Mouse (Mus musculus) stomach, embryonic 14.5 days (tissue): Measurements from ENCODE around the gene Kmt2d. TPM values are rescaled to one million over a fixed set of nuclear protein-coding genes. Genes with fewer than 3 reads are reported as not detected.

Experiments
- ATAC-seq: fragments of 200-750 bp; cut with Nextera tagmentation; 2 replicates; pipeline ENCODE4 v1.8.0; 2017; ENCODE audit warnings: low read depth, moderate TSS enrichment; ENCODE audit not compliant: insufficient number of reproducible peaks, insufficient read depth, low FRiP score
- H3K27ac ChIP-seq: fragments of 300-500 bp; sonication (generic); 2 replicates; pipeline ENCODE4 v1.5.1; 2014; ENCODE audit warnings: mild to moderate bottlenecking, low read length, moderate library complexity, mixed read lengths
- H3K27me3 ChIP-seq: fragments of 300-500 bp; sonication (generic); 2 replicates; pipeline ENCODE4 v1.6.1; 2014; ENCODE audit warnings: low read length, control low read depth, mixed read lengths; ENCODE audit not compliant: control insufficient read depth, insufficient read depth
- H3K36me3 ChIP-seq: fragments of 300-500 bp; sonication (generic); 2 replicates; pipeline ENCODE4 v1.6.1; 2014; ENCODE audit warnings: mild to moderate bottlenecking, control low read depth, low read length, moderate library complexity, mixed read lengths; ENCODE audit not compliant: control insufficient read depth, insufficient read depth
- H3K4me1 ChIP-seq: fragments of 300-500 bp; sonication (generic); 2 replicates; pipeline ENCODE4 v1.6.1; 2014; ENCODE audit warnings: low read length, control low read depth, mixed read lengths; ENCODE audit not compliant: control insufficient read depth, insufficient read depth
- H3K4me2 ChIP-seq: fragments of 300-500 bp; sonication (generic); replicated peaks from 2 replicates; pipeline ENCODE4 v1.6.1; 2014; ENCODE audit warnings: low read depth, low read length, control low read depth
- H3K4me3 ChIP-seq: fragments of 300-500 bp; sonication (generic); 2 replicates; pipeline ENCODE4 v1.5.1; 2014; ENCODE audit warnings: low read depth, low read length, control low read depth
- H3K9ac ChIP-seq: fragments of 300-500 bp; sonication (generic); replicated peaks from 2 replicates; pipeline ENCODE4 v1.6.1; 2014; ENCODE audit warnings: low read depth, mild to moderate bottlenecking, control low read depth, low read length, moderate library complexity, mixed read lengths
- H3K9me3 ChIP-seq: fragments of 300-500 bp; sonication (generic); 2 replicates; pipeline ENCODE4 v1.6.1; 2016; ENCODE audit warnings: low read depth, low read length, control low read depth; ENCODE audit not compliant: control insufficient read depth
- WGBS: fragments of 180-500 bp; shearing (Covaris S2); extraction: QIAGEN DNeasy Blood & Tissue Kit; methylation state at CpG from one replicate; pipeline ENCODE4 v1.1.7; 2014; 5-methylcytosine and 5-hydroxymethylcytosine counted together
- polyA plus RNA-seq: library from polyadenylated mRNA; unstranded; fragments of >200 nt; fragmentation: Nextera tagmentation; extraction: Ambion mirVana; gene quantifications from 2 replicates; pipeline ENCODE4 v1.2.1, GENCODE M21; 2014

Kmt2d gene
- polyA plus RNA-seq, 1 experiment from 2014 or later = 21.4 TPM

DNA sequence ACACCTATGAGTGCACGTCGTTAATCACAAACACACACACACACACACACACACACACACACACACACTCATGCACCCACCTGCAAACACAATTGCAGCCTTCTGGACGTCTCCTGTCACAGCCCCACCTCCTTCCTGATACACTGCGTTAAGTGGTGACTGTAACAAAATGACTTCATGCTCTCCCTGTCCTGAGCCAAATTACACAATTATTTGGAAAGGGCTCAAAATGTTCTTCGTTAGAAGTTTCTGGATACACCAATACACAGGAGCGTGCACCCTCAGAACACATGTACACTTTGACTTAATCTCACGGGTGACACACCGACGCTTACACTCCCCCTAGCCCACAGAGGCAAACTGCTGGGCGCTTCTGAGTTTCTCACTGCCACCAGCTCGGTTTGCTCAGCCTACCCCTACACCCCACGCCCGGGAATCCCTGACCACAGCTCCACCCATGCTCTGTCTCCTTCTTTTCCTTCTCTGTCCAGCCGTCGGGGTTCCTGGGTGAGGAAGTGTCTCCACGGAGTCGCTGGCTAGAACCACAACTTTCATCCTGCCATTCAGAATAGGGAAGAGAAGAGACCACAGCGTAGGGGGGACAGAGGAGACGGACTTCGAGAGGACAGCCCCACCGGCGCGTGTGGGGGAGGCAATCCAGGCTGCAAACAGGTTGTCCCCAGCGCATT lies 81.9 kb downstream of the Kmt2d start:
- Histone ChIP-seq H3K4me1 (peaks cover 11% of the 10 kb centered on the region; the same call in 1 of the 2 replicates), H3K27me3 (peaks cover 65% of the 10 kb centered on the region), H3K4me2 (0 out of 2 replicates have a peak overlapping the region, but pooled peaks have one; percentile 2), H3K36me3 (no peaks in the 10 kb centered on the region), H3K9ac (no peak overlapping the region), H3K9me3 (0 out of 2 replicates have a peak, but pooled peaks cover 3% of the 10 kb centered on the region), H3K4me3 (no peak overlapping the region), H3K27ac (no peak overlapping the region)
- ATAC-seq = no peak
- WGBS = 11% methylated on average over 24 of the region's 24 CpGs

DNA sequence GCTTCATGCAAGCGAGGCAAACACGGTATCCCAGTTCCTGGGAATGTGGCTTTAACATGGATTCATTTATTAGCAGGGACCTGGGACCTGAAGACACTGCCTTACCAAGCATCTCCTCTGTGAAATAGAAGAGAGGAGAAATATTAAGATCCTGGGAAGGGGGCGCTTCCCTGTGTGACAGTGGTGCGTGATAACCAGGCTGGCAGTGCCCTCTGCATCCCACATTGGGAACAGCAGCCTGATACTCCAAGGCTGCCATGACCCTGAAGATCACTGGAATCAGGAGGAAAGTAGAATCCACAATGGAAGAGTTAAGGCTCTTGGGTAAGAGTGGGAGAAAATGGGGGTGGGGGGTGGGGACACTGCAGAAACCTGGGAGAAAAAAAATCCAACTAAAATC lies 83.1 kb downstream of the Kmt2d start:
- H3K4me1 ChIP-seq = peaks cover 9% of the 10 kb centered on the region; the same call in 1 of the 2 replicates
- 29% methylated on average over 4 of the region's 4 CpGs for WGBS
- H3K9me3 ChIP-seq = 0 out of 2 replicates have a peak, but pooled peaks cover 3% of the 10 kb centered on the region
- ATAC-seq = no peak
- no peaks in the 10 kb centered on the region for H3K36me3 ChIP-seq
- H3K9ac ChIP-seq = no peak overlapping the region
- H3K4me2 ChIP-seq = no peak overlapping the region
- peaks cover 54% of the 10 kb centered on the region for H3K27me3 ChIP-seq
- H3K4me3 ChIP-seq = no peak overlapping the region
- H3K27ac ChIP-seq = no peak overlapping the region

DNA sequence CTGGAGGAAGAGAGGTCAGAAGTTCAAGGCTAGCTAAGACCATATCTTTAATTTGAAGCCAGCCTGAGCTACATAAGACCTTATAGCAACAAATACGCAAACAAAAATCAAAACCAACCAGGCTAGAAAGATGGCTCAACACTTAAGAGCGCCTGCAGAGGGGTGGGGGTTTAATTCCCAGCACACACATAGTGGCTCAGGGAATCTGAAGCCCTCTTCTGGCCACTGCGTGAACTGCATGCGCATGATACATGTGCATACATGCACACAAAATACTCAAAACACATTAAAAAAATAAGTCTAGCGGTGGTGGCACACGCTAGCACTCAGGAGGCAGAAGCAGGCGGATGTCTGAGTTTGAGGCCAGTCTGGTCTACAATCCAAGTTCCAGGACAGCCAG lies 85.3 kb downstream of the Kmt2d start:
- Histone ChIP-seq H3K4me1 (no peaks in the 10 kb centered on the region), H3K9me3 (0 out of 2 replicates have a peak, but pooled peaks cover 3% of the 10 kb centered on the region), H3K27ac (no peak overlapping the region), H3K4me2 (no peak overlapping the region), H3K36me3 (no peaks in the 10 kb centered on the region), H3K27me3 (peaks cover 37% of the 10 kb centered on the region), H3K9ac (no peak overlapping the region), H3K4me3 (no peak overlapping the region)
- ATAC-seq = no peak
- 37% methylated on average over 7 of the region's 7 CpGs for WGBS

Other genes starting within 250 kb of the Kmt2d start
- 34.4 TPM in 2 replicates for gene Cacnb3, start 240.4 kb downstream of the Kmt2d start, polyA plus RNA-seq
- gene Ddx23, start 208.3 kb downstream of the Kmt2d start, polyA plus RNA-seq = 30.1 and 30.3 TPM in 2 replicates
- 0.75 and 0.83 TPM in 2 replicates for gene Rnd1, start 193.7 kb downstream of the Kmt2d start, polyA plus RNA-seq
- gene Ccdc65, start 163.0 kb downstream of the Kmt2d start, polyA plus RNA-seq = 1.2 and 1.4 TPM in 2 replicates
- gene Fkbp11, start 143.0 kb downstream of the Kmt2d start, polyA plus RNA-seq = 38.1 and 39.2 TPM in 2 replicates
- gene Arf3, start 108.0 kb downstream of the Kmt2d start, polyA plus RNA-seq = 33.2 and 34.5 TPM in 2 replicates
- gene Wnt10b, start 93.1 kb downstream of the Kmt2d start, polyA plus RNA-seq = not detected in 2 replicates
- gene Wnt1, start 81.3 kb downstream of the Kmt2d start, polyA plus RNA-seq = not detected in 2 replicates
- gene Ddn, start 61.7 kb downstream of the Kmt2d start, polyA plus RNA-seq = not detected in 2 replicates
- 76.3 and 80.0 TPM in 2 replicates for gene Prkag1, start 39.7 kb downstream of the Kmt2d start, polyA plus RNA-seq
- 8.1 and 9.9 TPM in 2 replicates for gene Rhebl1, start 23.3 kb upstream of the Kmt2d start, polyA plus RNA-seq
- gene Dhh, start 27.3 kb upstream of the Kmt2d start, polyA plus RNA-seq = 0.65 and 0.77 TPM in 2 replicates
- 5.1 and 8.8 TPM in 2 replicates for gene Lmbr1l, start 47.0 kb upstream of the Kmt2d start, polyA plus RNA-seq
- 1,548 and 1,685 TPM in 2 replicates for gene Tuba1b, start 63.4 kb upstream of the Kmt2d start, polyA plus RNA-seq
- not detected in 2 replicates for gene Gm49450, start 82.3 kb upstream of the Kmt2d start, polyA plus RNA-seq
- 1,231 and 1,258 TPM in 2 replicates for gene Tuba1a, start 82.5 kb upstream of the Kmt2d start, polyA plus RNA-seq
- 191 and 203 TPM in 2 replicates for gene Tuba1c, start 158.7 kb upstream of the Kmt2d start, polyA plus RNA-seq
- 31.1 and 38.9 TPM in 2 replicates for gene Prph, start 184.0 kb upstream of the Kmt2d start, polyA plus RNA-seq
- gene Troap, start 203.4 kb upstream of the Kmt2d start, polyA plus RNA-seq = 22.7 and 24.6 TPM in 2 replicates
- 0.22 TPM in 1 of 2 replicates, not detected in the other for gene C1ql4, start 216.6 kb upstream of the Kmt2d start, polyA plus RNA-seq
- 9.3 and 11.0 TPM in 2 replicates for gene Dnajc22, start 222.0 kb upstream of the Kmt2d start, polyA plus RNA-seq